19 mouse cellular contexts compared by ENCODE assay signal in the genomic region with DNA sequence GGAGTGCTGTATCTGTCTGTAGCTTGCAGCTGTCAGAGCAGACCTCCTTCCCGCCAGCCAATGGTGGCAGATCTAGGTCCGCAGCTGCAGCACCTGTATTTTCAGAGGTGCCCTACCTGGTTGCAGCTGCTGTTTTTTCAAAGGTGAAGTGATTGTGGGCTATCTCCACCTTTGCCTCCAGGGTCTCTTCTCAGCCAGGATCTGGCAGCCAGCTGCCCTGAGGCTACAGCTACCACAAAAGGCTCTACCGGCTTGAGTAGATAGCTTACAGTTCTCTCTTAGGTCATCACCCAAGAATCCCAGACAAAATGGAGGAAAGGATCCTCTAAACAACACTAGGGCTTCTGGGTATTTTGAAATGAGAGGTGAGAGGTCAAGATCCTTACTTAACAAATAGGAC.
"Had no signal": no experiment of that assay in that cellular context is flagged by ENCODE, and none has a peak within 500 bp of the region (broad histone marks: within the 10 kb centered on the region; RNA-seq: fewer than 3 reads in every experiment).

No protein-coding gene starts in this region.

- ATAC-seq: liver, postnatal 0 days; lung, postnatal 0 days; midbrain, embryonic 16.5 days had no signal

- H3K4me1 ChIP-seq: lung, embryonic 15.5 days; midbrain, embryonic 10.5 days; midbrain, embryonic 12.5 days; neural tube, embryonic 13.5 days; neural tube, embryonic 15.5 days had no signal

- H3K4me3 ChIP-seq: lung, embryonic 15.5 days; midbrain, embryonic 10.5 days; midbrain, embryonic 12.5 days; myocyte; neural tube, embryonic 13.5 days; neural tube, embryonic 15.5 days had no signal

- H3K9me3 ChIP-seq: lung, embryonic 15.5 days; midbrain, embryonic 10.5 days; midbrain, embryonic 12.5 days; neural tube, embryonic 13.5 days; neural tube, embryonic 15.5 days had no signal

- H3K27me3 ChIP-seq: lung, embryonic 15.5 days; midbrain, embryonic 12.5 days; neural tube, embryonic 13.5 days; neural tube, embryonic 15.5 days had no signal

- H3K9ac ChIP-seq: liver, postnatal 0 days; lung, embryonic 15.5 days; midbrain, embryonic 12.5 days; neural tube, embryonic 13.5 days; neural tube, embryonic 15.5 days had no signal

- H3K27ac ChIP-seq: lung, embryonic 15.5 days; macrophage; midbrain, embryonic 10.5 days; midbrain, embryonic 12.5 days; neural tube, embryonic 13.5 days; neural tube, embryonic 15.5 days had no signal

- H3K4me2 ChIP-seq: lung, embryonic 15.5 days; midbrain, embryonic 12.5 days; neural tube, embryonic 13.5 days; neural tube, embryonic 15.5 days had no signal

- DNase-seq: liver, postnatal 0 days; lung, adult 2 months; lung, postnatal 14 days; lung, postnatal 36 days; midbrain, embryonic 14.5 days; retina, postnatal 1 day; right cerebral cortex, adult 18-20 months; thymus, adult 18-20 months; thymus, postnatal 14 days; thymus, postnatal 36 days had no signal

- H3K36me3 ChIP-seq: lung, embryonic 15.5 days; midbrain, embryonic 10.5 days; midbrain, embryonic 12.5 days; neural tube, embryonic 13.5 days; neural tube, embryonic 15.5 days had no signal
